Mouse (Mus musculus): ENCODE measurements around the gene Cdkal1.

DNA sequence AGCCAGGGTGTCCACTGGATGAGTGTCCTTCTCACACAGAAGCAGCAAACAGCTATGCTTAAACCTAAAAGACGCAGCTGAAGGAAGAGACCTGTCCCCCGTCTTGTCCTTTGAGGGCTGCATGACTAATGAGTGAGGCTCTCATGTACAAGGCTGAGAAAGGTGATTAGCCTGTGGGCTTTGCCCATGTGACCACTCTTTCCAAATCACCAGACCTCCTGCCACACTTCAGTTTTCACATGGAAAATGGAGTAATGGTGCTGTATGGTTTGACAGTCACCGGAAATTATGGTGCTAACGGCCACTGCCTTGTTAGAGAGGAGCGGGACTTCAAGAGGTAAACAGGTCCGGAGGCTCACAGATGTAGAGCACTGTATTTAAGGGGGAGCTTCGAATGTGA is 274.7 kb downstream of the Cdkal1 start:
- TF ChIP-seq CTCF (IDR thresholded peaks at IDR 0.05; ENCODE audit: low read depth), result no peak
- no peak for TF ChIP-seq EP300 (IDR thresholded peaks at IDR 0.05; ENCODE audit: low read depth)

All from liver, postnatal 0 days (tissue).